Mouse (Mus musculus): Measurements from ENCODE around the gene Cplx2.

- TF ChIP-seq HCFC1 (IDR thresholded peaks at IDR 0.05; ENCODE audit: borderline replicate concordance, insufficient read depth, low read length) = no peak
- no peak for TF ChIP-seq MAFK (IDR thresholded peaks at IDR 0.05; ENCODE audit: insufficient read depth, low read depth, low read length)
Measured at GRCm38 (mm10) chr13:54380421-54380820, 9.3 kb downstream of the Cplx2 start.

Measured in ES-E14 (cell line).